Mouse (Mus musculus) hindbrain, embryonic 14.5 days (tissue): ENCODE results near the gene Taar4. TPM values are rescaled to one million over a fixed set of nuclear protein-coding genes. Genes with fewer than 3 reads are reported as not detected.

Experiments used
- ATAC-seq: fragments of 200-750 bp; cut with Nextera tagmentation; 2 replicates; pipeline ENCODE4 v1.8.0; 2017; ENCODE audit warnings: moderate number of reproducible peaks, mild to moderate bottlenecking, moderate TSS enrichment, moderate library complexity; ENCODE audit not compliant: low FRiP score
- DNase-seq: peaks from one replicate; pipeline ENCODE4 v3.0.0-alpha.2; 2015; ENCODE audit warnings: low spot score
- H3K27ac ChIP-seq: fragments of 300-500 bp; sonication (generic); 2 replicates; pipeline ENCODE4 v1.5.1; 2014; ENCODE audit warnings: mild to moderate bottlenecking, moderate library complexity
- H3K27me3 ChIP-seq: fragments of 300-500 bp; sonication (generic); 2 replicates; pipeline ENCODE4 v1.6.1; 2014; ENCODE audit warnings: mild to moderate bottlenecking, low read length, mixed read lengths; ENCODE audit not compliant: control insufficient read depth, insufficient read depth
- H3K36me3 ChIP-seq: fragments of 300-500 bp; sonication (generic); replicated peaks from 2 replicates; pipeline ENCODE4 v1.6.1; 2014; ENCODE audit not compliant: control insufficient read depth, insufficient read depth
- H3K4me1 ChIP-seq: fragments of 300-500 bp; sonication (generic); replicated peaks from 2 replicates; pipeline ENCODE4 v1.6.1; 2014; ENCODE audit warnings: antibody characterized with exemption, low read length, mixed read lengths; ENCODE audit not compliant: control insufficient read depth, insufficient read depth
- H3K4me2 ChIP-seq: fragments of 300-500 bp; sonication (generic); replicated peaks from 2 replicates; pipeline ENCODE4 v1.6.1; 2014; ENCODE audit warnings: mild to moderate bottlenecking, moderate library complexity
- H3K4me3 ChIP-seq: fragments of 300-500 bp; sonication (generic); replicated peaks from 2 replicates; pipeline ENCODE4 v1.5.1; 2014; ENCODE audit warnings: mild to moderate bottlenecking, low read length
- H3K9ac ChIP-seq: fragments of 300-500 bp; sonication (generic); 2 replicates; pipeline ENCODE4 v1.6.1; 2014
- H3K9me3 ChIP-seq: fragments of 300-500 bp; sonication (generic); 2 replicates; pipeline ENCODE4 v1.6.1; 2016; ENCODE audit warnings: low read length; ENCODE audit not compliant: control insufficient read depth
- WGBS: fragments of 180-500 bp; shearing (Covaris S2); extraction: QIAGEN DNeasy Blood & Tissue Kit; methylation state at CpG from one replicate; pipeline ENCODE4 v1.1.7; 2014; 5-methylcytosine and 5-hydroxymethylcytosine counted together
- polyA plus RNA-seq: library from polyadenylated mRNA; unstranded; fragments of >200 nt; fragmentation: Nextera tagmentation; extraction: Ambion mirVana; gene quantifications from 2 replicates; pipeline ENCODE4 v1.2.1, GENCODE M21; 2014

The Taar4 gene
- polyA plus RNA-seq, 1 experiment from 2014 or later = not detected

DNA sequence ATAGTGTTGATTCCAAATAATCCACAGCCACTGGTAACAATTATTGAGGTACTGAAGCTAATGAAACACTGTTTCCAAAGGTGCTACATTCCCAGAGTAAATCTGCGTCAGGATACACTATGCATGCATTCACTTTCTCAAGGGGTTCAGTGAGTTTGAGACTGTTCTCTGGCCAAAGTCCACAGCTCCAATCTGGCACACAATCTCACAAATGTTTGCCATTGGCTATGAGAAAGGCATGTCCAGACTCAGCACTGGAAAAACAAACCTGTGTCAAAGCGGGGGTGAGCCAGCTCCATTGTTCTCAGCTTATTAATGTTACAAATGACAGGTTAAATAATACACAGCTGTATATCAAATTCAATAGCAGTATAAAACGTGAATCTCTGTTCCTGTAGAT lies 1.2 kb upstream of the Taar4 start:
- Histone ChIP-seq H3K4me3 (no peak overlapping the region), H3K9me3 (no peaks in the 10 kb centered on the region), H3K4me2 (no peak overlapping the region), H3K9ac (no peak overlapping the region), H3K27ac (no peak overlapping the region), H3K27me3 (no peaks in the 10 kb centered on the region), H3K4me1 (no peaks in the 10 kb centered on the region), H3K36me3 (no peaks in the 10 kb centered on the region)
- DNase-seq (no peak), ATAC-seq (no peak)
- 70% methylated on average over 3 of the region's 3 CpGs for WGBS

DNA sequence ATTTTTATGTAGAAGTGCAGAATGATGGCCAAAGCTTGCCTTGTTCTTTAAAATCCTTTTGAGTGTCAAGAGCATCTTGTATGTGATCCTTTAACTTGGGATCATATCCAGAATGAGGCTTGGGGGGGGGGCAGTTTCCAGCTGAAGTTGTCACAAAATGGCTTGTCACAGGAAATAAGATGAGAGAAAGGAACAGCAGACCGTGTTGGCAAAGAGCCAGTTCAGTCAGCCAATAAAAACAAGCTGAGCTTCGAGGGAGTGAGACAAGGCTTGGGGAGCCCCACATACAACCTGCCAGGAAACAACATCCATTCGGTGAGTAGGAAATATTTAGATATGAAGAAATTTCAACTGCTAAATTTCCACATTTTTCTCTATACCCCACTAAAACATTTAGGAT lies 3.1 kb downstream of the Taar4 start:
- Histone ChIP-seq H3K9me3 (no peaks in the 10 kb centered on the region), H3K4me3 (no peak overlapping the region), H3K4me2 (no peak overlapping the region), H3K9ac (no peak overlapping the region), H3K36me3 (no peaks in the 10 kb centered on the region), H3K27me3 (no peaks in the 10 kb centered on the region), H3K4me1 (no peaks in the 10 kb centered on the region), H3K27ac (no peak overlapping the region)
- no peak for DNase-seq
- ATAC-seq = no peak
- 60% methylated on average over 3 of the region's 3 CpGs for WGBS

DNA sequence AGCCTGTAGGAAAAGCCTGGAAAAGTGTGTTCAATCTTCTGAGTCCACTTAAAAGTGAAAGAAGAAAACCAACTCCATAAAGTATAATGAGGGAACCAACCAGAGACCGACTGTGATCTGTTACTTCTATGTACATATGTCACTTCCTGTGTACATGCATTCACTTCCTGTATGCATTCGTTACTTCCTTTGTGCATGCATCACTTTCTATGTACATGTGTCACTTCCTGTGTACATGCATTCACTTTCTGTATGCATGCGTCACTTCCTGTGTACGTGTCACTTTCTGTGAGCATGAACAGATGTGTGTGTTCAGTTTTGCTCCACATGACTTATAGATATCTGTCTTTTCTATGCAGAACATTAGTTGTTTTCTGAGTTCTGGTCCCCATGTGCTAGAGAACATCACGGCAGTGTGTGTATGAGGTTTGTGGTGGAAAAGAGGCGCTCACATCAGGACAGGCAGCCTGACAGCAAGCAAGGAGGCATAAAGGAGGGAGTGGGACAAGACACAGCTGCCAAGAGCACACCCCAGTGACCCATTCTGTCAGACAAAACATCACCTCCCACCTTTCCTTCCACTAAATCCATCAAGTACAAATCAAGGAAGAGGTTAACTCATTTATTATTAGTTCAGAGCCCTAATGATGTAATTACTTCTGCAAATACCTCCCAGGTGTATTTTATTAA lies 4.8 kb downstream of the Taar4 start:
- no peak overlapping the region for H3K9ac ChIP-seq
- H3K9me3 ChIP-seq = no peaks in the 10 kb centered on the region
- ATAC-seq = no peak
- no peak for DNase-seq
- no peak overlapping the region for H3K4me2 ChIP-seq
- H3K36me3 ChIP-seq = no peaks in the 10 kb centered on the region
- no peak overlapping the region for H3K4me3 ChIP-seq
- H3K4me1 ChIP-seq = no peaks in the 10 kb centered on the region
- H3K27ac ChIP-seq = no peak overlapping the region
- 94% methylated on average over 6 of the region's 6 CpGs for WGBS
- no peaks in the 10 kb centered on the region for H3K27me3 ChIP-seq

DNA sequence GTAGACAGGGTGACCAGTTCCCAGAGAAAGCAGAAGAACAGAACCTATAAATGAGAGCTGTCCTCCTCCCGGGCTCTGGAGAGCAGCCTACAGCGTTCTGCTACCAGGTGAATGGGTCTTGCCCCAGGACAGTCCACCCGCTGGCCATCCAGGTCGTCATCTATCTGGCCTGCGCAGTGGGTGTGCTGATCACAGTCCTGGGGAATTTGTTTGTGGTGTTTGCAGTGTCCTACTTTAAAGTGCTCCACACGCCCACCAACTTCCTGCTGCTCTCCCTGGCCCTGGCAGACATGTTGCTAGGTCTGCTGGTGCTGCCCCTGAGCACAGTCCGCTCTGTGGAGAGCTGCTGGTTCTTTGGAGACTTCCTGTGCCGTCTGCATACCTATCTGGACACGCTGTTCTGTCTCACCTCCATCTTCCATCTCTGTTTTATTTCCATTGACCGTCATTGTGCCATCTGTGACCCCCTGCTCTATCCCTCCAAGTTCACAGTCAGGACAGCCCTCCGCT lies 10.4 kb downstream of the Taar4 start, which contains the start of gene Taar5:
TSS of gene Taar5 (plus strand) at position 51 of the 510 bp plus-strand sequence.
- Histone ChIP-seq H3K4me1 (no peaks in the 10 kb centered on the region), H3K9me3 (no peaks in the 10 kb centered on the region), H3K36me3 (no peaks in the 10 kb centered on the region), H3K27me3 (no peaks in the 10 kb centered on the region), H3K4me3 (no peak within 1 kb of the TSS), H3K27ac (no peak within 1 kb of the TSS), H3K9ac (no peak within 1 kb of the TSS), H3K4me2 (no peak within 1 kb of the TSS)
- 91% methylated on average over 11 of the region's 11 CpGs for WGBS
- DNase-seq = no peak
- ATAC-seq = no peak

DNA sequence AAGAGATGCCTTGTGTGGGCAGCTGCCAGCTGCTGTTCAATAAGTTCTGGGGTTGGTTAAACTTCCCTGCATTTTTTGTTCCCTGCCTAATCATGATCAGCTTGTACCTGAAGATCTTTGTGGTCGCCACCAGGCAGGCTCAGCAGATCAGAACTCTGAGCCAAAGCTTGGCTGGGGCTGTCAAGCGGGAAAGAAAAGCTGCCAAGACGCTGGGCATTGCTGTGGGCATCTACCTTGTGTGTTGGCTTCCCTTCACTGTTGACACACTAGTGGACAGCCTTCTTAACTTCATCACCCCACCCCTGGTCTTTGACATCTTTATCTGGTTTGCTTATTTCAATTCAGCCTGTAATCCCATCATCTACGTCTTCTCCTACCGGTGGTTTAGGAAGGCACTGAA lies 11.0 kb downstream of the Taar4 start:
- no peaks in the 10 kb centered on the region for H3K4me1 ChIP-seq
- WGBS = 88% methylated on average over 5 of the region's 5 CpGs
- no peaks in the 10 kb centered on the region for H3K9me3 ChIP-seq
- no peak for DNase-seq
- no peak overlapping the region for H3K4me2 ChIP-seq
- H3K27me3 ChIP-seq = no peaks in the 10 kb centered on the region
- H3K9ac ChIP-seq = no peak overlapping the region
- no peak overlapping the region for H3K27ac ChIP-seq
- H3K36me3 ChIP-seq = no peaks in the 10 kb centered on the region
- no peak overlapping the region for H3K4me3 ChIP-seq
- ATAC-seq = no peak

DNA sequence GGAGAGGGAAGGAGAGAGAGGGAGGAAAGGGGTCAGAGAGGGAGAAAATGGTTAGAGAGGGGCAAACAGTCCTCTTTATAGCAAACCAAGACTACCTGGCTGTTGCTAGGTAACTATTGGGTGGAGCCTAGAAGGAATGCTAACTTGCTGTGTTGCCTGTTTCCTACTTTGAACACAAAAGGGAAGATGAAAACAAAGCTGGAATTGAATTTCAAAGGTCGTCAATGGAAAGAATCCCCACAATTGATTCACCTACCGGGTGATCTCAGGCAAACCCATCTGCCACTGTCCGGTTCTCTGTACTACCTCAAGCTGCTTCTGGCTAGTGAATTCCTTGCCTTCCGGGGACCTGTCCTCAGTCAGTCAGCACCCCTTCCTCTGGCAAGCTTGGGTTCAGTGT lies 17.7 kb downstream of the Taar4 start:
- ATAC-seq (no peak), DNase-seq (no peak)
- no peaks in the 10 kb centered on the region for H3K4me1 ChIP-seq
- no peak overlapping the region for H3K4me3 ChIP-seq
- no peaks in the 10 kb centered on the region for H3K36me3 ChIP-seq
- H3K27me3 ChIP-seq = no peaks in the 10 kb centered on the region
- H3K9me3 ChIP-seq = no peaks in the 10 kb centered on the region
- no peak overlapping the region for H3K4me2 ChIP-seq
- no peak overlapping the region for H3K9ac ChIP-seq
- no peak overlapping the region for H3K27ac ChIP-seq
- WGBS = 37% methylated on average over 4 of the region's 4 CpGs

DNA sequence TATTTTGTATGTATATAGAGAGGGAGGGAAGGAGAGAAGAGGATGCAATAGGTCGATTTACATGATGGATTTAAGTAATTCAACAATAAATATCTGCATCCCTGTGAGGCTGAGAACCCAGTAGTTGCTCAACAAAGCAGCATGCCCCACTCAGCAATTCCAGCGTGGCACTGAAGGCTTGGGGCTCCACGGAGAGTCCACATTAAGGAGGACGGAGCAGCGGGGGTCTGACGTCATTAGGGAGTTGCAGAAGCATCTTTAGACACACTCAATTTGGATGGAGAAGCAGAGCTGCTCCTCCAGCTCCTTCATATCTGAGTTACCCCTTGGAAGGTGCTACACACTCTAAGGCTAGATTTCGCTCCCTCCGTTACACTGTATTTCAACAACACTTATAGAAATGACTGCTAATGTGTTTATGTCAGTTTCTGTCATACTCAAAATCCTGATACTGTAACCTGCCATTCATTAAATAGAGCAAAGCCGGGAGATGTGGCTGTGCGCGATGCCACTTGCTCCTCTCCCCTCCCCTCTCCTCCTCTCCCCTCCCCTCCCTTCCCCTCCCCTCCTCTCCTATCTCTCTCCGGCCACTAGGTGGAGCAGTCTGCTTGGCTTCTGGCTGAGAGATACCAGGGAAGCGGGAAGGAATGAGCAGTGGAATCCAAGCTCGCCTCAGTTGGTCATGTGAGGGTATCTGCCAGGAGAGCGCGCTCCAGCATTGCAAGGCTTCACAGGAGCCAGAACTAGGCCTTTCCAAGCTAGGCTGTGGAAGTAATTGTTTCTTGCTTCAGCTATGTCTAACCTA lies 18.8 kb downstream of the Taar4 start:
- H3K27me3 ChIP-seq = no peaks in the 10 kb centered on the region
- no peak overlapping the region for H3K9ac ChIP-seq
- no peaks in the 10 kb centered on the region for H3K4me1 ChIP-seq
- no peak overlapping the region for H3K27ac ChIP-seq
- no peak overlapping the region for H3K4me2 ChIP-seq
- H3K36me3 ChIP-seq = no peaks in the 10 kb centered on the region
- no peak overlapping the region for H3K4me3 ChIP-seq
- DNase-seq = peak; percentile 72
- H3K9me3 ChIP-seq = no peaks in the 10 kb centered on the region
- 43% methylated on average over 16 of the region's 16 CpGs for WGBS
- ATAC-seq = peak; percentile 77

DNA sequence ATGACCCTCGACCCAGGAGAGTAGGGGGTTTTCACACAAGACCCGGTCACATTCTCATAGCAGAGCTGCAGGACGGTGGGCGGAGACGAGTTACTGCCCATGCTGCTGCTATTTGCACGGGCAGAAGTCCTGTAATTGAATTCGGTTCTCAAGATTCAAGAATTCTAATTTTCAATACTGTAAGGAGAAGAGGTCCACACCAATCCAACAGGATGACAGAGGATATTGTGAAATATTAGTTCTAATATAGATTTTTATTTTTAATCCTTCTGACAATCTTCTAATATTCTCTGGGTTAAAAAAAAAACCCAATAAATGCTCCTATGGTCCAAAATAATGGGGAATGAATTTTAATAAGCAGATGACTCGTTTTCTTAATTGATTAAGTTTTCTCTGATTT lies 25.3 kb downstream of the Taar4 start, which contains the start of gene Taar6:
TSS of gene Taar6 (minus strand) at position 101 of the 400 bp plus-strand sequence.
- H3K9me3 ChIP-seq = no peaks in the 10 kb centered on the region
- no peaks in the 10 kb centered on the region for H3K36me3 ChIP-seq
- H3K4me3 ChIP-seq = no peak within 1 kb of the TSS
- no peak within 1 kb of the TSS for H3K9ac ChIP-seq
- H3K27me3 ChIP-seq = no peaks in the 10 kb centered on the region
- no peak for DNase-seq
- H3K4me2 ChIP-seq = no peak within 1 kb of the TSS
- no peak within 1 kb of the TSS for H3K27ac ChIP-seq
- WGBS = 71% methylated on average over 8 of the region's 8 CpGs
- no peaks in the 10 kb centered on the region for H3K4me1 ChIP-seq
- ATAC-seq = no peak

DNA sequence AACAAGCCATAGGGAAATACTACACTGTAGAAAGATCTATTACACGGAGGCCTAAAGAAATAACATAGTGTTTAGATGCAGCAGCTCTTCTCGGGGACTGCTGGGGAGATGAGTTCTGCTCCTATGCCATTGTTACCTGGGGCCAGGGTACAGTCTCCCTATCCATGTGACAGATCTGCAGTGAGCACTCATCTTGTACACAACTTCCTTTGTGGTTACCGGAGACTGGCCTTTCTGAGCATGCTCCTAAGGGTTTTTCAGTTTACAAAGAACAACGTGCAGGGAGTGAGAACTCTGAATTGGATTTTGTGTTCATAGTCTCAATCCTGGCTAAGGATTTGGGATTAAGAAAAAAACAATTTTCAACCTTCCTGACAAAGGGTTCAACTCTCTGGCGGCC lies 26.1 kb downstream of the Taar4 start:
- no peaks in the 10 kb centered on the region for H3K9me3 ChIP-seq
- no peak overlapping the region for H3K9ac ChIP-seq
- DNase-seq (no peak), ATAC-seq (no peak)
- H3K36me3 ChIP-seq = no peaks in the 10 kb centered on the region
- WGBS = 80% methylated on average over 5 of the region's 5 CpGs
- no peak overlapping the region for H3K4me2 ChIP-seq
- no peak overlapping the region for H3K4me3 ChIP-seq
- no peak overlapping the region for H3K27ac ChIP-seq
- H3K27me3 ChIP-seq = no peaks in the 10 kb centered on the region
- no peaks in the 10 kb centered on the region for H3K4me1 ChIP-seq
